Mouse (Mus musculus) G1E (cell line): ENCODE measurements around the gene Gbx1.

Experiments used
- CTCF ChIP-seq: IDR thresholded peaks from 2 replicates; pipeline ENCODE4 v1.5.1; 2012; ENCODE audit warnings: low read depth, low read length, inconsistent platforms, mixed read lengths
- GATA1 ChIP-seq: IDR thresholded peaks from 2 replicates; pipeline ENCODE4 v1.6.1; 2012; ENCODE audit warnings: borderline replicate concordance, low read length, inconsistent platforms, mixed read lengths
- GATA2 ChIP-seq: IDR thresholded peaks from 2 replicates; pipeline ENCODE4 v1.6.1; 2012; ENCODE audit warnings: low read depth, low read length, inconsistent platforms, borderline replicate concordance

DNA sequence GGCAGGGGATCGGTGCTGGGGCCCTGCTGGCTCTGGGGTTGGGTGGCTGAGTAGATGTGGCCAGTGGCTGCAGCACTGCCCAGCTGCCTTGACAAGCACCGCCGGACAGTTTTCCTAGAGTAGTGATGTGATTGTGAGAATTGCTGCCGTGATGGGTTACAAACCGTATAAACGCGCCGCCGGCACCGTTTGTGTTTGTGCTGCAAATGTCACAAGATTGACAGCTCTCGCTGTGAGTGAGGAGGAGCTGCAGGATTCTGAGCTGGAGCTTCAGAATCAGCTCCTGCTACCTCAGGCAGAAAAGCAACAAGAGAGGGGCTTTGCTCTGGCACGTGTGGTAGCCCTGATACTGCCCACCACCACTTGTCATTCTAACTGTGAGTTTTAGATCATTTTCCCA, 60.2 kb downstream of the Gbx1 start:
- TF ChIP-seq CTCF (no peak), GATA2 (no peak), GATA1 (no peak)
